Mouse (Mus musculus) testis, adult 2 months (tissue): ENCODE results near the gene Fgf6. TPM values are rescaled to one million over a fixed set of nuclear protein-coding genes. Genes with fewer than 3 reads are reported as not detected.

Source experiments
- H3K27ac ChIP-seq: fragments of 200-500 bp; 2 replicates; pipeline ENCODE4 v1.5.1; 2012; ENCODE audit warnings: low read depth, low read length; ENCODE audit not compliant: control insufficient read depth, insufficient read depth
- H3K27me3 ChIP-seq: fragments of 200-500 bp; 2 replicates; pipeline ENCODE4 v1.6.1; 2012; ENCODE audit warnings: mild to moderate bottlenecking, low read length, moderate library complexity; ENCODE audit not compliant: control insufficient read depth, insufficient read depth
- H3K36me3 ChIP-seq: fragments of 200-500 bp; 2 replicates; pipeline ENCODE4 v1.6.1; 2012; ENCODE audit warnings: mild to moderate bottlenecking, low read length; ENCODE audit not compliant: control insufficient read depth, insufficient read depth
- H3K4me1 ChIP-seq: fragments of 200-500 bp; 2 replicates; pipeline ENCODE4 v1.6.1; 2012; ENCODE audit warnings: low read length; ENCODE audit not compliant: control insufficient read depth, insufficient read depth
- H3K4me3 ChIP-seq: fragments of 200-500 bp; 2 replicates; pipeline ENCODE4 v1.5.1; 2012; ENCODE audit warnings: low read depth, mild to moderate bottlenecking, low read length, moderate library complexity, mixed read lengths; ENCODE audit not compliant: control insufficient read depth
- CTCF ChIP-seq: fragments of 200-500 bp; IDR thresholded peaks from 2 replicates; pipeline ENCODE4 v1.5.1; 2012; ENCODE audit warnings: low read depth, mild to moderate bottlenecking, inconsistent platforms, low read length, moderate library complexity; ENCODE audit not compliant: control insufficient read depth, insufficient read depth, insufficient replicate concordance
- POLR2A ChIP-seq: fragments of 200-500 bp; IDR thresholded peaks from 2 replicates; pipeline ENCODE4 v1.6.1; 2012; ENCODE audit warnings: low read depth, mild to moderate bottlenecking, inconsistent platforms, low read length, moderate library complexity; ENCODE audit not compliant: control insufficient read depth
- polyA plus RNA-seq: library from polyadenylated mRNA; depleted of rRNA; stranded (reverse); fragments of >200 nt; gene quantifications from 2 replicates; pipeline ENCODE4 v1.2.3, GENCODE M21; 2012

The Fgf6 gene
- polyA plus RNA-seq, 1 experiment = 0.04 TPM

DNA sequence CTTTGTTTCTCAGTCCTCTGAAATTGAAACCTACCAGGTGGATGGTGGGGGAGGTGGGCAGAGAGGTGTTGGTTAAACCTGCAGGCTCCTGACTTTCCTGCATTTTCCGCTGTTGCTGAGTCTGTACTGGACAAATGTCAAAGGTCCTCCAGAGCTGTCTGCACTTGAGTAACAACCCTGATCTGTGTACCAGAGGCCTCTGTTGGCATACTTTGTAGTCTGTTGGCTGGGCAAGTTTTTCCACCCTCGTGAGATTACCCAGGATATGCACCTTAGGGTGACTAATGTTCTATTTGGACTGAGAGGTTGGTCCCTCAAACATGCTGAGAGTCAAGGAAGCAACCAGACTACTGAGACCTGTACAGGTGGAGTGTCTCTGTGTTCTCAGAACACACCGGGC is 8.8 kb upstream of the Fgf6 start:
- TF ChIP-seq CTCF (no peak), POLR2A (no peak)
- Histone ChIP-seq H3K27ac (no peak overlapping the region), H3K27me3 (no peaks in the 10 kb centered on the region), H3K36me3 (no peaks in the 10 kb centered on the region), H3K4me3 (no peak overlapping the region), H3K4me1 (0 out of 2 replicates have a peak, but pooled peaks cover 2% of the 10 kb centered on the region)

DNA sequence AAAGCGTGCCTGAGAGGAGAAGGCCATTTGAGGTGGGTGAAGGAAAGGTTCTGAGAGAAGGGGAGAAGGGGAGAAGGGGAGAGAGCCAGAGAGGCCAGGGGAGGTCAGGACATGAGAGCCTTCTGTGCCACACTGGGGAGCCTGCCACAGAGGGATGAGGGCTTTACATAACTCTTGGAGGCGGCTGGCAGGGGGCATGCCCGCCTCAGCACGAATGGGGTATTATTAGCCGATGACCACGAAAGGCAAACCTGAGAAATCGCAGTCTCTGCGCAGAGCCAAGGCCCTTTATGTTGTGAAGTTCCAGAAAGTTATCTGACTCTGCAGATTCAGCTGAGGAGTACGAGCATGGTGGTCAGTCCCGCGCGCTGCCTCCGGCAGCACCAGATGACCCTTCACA is 5.4 kb upstream of the Fgf6 start:
- H3K36me3 ChIP-seq = no peaks in the 10 kb centered on the region
- H3K27me3 ChIP-seq = no peaks in the 10 kb centered on the region
- no peak overlapping the region for H3K4me3 ChIP-seq
- 0 out of 2 replicates have a peak, but pooled peaks cover 2% of the 10 kb centered on the region for H3K4me1 ChIP-seq
- no peak for TF ChIP-seq POLR2A
- no peak for TF ChIP-seq CTCF
- H3K27ac ChIP-seq = no peak overlapping the region

DNA sequence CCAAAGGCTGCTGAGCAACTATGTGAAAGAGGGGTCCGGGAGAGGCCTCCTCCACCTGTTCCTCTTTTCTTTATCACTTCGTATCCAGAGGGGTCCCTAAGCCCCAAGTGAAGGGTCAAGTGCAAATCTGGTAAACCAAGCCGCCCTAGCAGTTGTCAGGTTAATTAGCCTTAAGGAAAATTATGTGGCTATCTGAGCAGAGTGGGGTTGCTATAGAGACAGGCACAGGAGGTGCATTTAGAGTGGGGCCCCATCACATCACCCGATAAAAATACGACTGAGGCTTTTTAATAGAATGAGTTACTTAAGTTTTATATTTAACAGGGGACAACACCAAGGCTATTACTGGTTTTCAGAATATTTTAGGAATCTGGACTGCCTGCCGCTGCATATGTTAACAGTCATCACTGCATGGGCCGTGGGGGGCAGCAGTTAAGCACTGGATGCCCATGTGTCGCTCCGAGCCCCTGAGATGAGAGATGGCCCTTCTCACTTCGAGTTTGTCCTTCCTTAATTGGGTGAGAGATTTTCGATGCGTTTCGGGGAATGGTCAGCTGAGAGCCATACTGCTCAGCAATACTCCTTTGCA is 3.3 kb upstream of the Fgf6 start:
- H3K27ac ChIP-seq = no peak overlapping the region
- H3K4me3 ChIP-seq = no peak overlapping the region
- peaks cover 6% of the 10 kb centered on the region; the same call in 1 of the 2 replicates for H3K4me1 ChIP-seq
- no peaks in the 10 kb centered on the region for H3K36me3 ChIP-seq
- H3K27me3 ChIP-seq = no peaks in the 10 kb centered on the region
- no peak for TF ChIP-seq POLR2A
- no peak for TF ChIP-seq CTCF

DNA sequence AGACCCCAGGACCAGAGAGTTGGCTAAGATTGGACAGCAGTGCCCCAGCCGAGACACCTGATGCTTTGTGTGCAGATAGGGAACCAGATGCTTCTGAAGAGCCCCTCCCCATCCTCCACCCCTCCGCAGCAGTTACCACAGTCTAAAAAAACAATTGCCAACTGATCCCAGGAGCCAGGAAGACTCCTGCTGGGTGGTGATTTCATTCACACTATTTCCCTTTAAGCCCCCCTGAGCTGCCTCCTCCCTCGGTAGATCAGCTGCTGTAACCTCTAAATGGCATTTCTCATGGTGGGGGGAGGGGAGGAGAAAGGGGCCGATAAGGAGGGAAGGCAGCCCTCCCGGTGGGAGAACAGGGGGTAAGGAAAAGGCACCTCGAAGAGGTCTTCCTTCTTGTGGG is 3.9 kb downstream of the Fgf6 start:
- TF ChIP-seq CTCF = no peak
- Histone ChIP-seq H3K36me3 (no peaks in the 10 kb centered on the region), H3K4me1 (peaks cover 5% of the 10 kb centered on the region; the same call in 1 of the 2 replicates), H3K4me3 (no peak overlapping the region), H3K27ac (no peak overlapping the region), H3K27me3 (no peaks in the 10 kb centered on the region)

DNA sequence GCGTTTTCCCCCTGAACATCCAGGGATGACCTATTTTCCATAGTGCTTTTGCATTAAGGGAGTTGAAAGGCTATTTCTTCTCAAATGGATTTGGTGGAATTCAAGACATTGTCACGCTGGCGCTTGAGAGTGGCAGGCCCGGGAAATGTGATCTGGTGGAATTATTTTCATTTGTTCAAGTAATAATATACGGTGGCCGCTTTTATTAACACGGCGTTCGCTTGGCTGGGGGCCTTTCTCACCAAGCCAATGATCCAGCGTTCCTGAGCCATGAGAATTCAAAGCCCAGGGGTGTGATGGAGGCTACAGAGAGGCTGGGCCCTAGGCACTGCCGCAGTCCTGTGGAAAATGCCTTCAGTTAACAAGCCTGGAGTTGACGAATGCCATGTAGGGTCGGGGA is 5.0 kb downstream of the Fgf6 start:
- Histone ChIP-seq H3K27me3 (no peaks in the 10 kb centered on the region), H3K4me3 (no peak overlapping the region), H3K36me3 (no peaks in the 10 kb centered on the region), H3K4me1 (peaks cover 2% of the 10 kb centered on the region; the same call in 1 of the 2 replicates), H3K27ac (no peak overlapping the region)
- TF ChIP-seq CTCF (no peak), POLR2A (no peak)

DNA sequence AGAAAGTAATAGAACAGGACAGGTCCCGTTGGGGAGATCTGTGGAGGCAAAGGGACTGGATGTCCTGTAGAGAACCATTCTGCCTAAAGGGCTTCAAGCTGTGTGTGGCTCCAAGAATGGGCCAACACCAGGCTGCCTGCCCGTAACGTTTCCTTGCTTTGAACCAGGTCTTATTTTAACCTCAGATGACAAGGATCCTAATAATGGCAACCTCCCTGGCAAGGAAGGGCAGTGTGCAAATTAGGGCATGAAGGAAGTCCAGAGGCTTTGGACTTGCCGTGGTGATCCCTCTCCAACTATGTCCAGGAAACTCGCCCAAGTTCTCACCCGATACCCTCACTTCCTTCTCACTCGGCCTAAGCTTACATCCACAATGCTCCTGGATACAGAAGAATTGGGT is 9.4 kb downstream of the Fgf6 start:
- H3K4me3 ChIP-seq = no peak overlapping the region
- TF ChIP-seq CTCF (no peak), POLR2A (no peak)
- no peak overlapping the region for H3K27ac ChIP-seq
- H3K4me1 ChIP-seq = no peaks in the 10 kb centered on the region
- H3K36me3 ChIP-seq = no peaks in the 10 kb centered on the region
- H3K27me3 ChIP-seq = no peaks in the 10 kb centered on the region

DNA sequence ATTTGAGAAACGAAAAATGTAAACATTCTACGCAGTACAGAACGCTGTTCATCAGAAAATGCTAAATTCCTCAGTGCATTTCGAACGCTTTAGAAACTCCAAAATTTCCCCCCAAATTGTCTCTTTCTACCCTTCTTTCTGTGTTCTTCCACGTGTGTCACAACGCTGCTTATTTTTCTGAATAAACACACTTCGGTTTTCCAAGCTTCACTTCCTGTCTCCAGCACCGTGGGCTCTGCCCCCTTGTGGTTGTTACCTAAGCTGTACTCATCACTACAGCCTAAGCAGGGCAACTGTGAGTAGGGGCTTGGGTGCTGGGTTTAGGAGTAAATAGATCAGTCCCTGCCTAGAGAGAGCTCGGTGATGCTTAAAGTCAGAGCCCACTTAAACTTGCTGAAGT is 19.4 kb downstream of the Fgf6 start:
- H3K4me1 ChIP-seq = no peaks in the 10 kb centered on the region
- no peaks in the 10 kb centered on the region for H3K36me3 ChIP-seq
- H3K27ac ChIP-seq = no peak overlapping the region
- no peaks in the 10 kb centered on the region for H3K27me3 ChIP-seq
- TF ChIP-seq CTCF (no peak), POLR2A (no peak)
- H3K4me3 ChIP-seq = no peak overlapping the region

DNA sequence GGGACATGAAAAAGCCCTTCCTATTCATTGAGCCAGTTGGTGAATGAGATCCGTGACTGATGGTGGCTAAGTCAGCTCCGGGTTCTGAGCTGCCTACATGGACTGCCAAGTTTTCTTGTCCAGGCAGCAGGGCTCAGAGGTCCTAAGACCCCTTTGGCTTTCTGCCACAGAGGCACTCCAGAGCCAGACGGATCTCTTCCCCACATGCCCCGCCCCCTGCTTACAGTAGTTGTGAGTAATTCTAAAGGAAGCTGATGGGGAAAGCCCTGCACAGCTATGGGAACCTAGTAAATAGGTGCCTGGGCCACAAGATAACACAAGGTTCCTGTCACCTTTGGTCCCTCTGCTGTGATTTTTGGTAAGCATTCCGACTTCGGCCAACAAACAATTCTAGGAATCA is 29.5 kb downstream of the Fgf6 start:
- no peaks in the 10 kb centered on the region for H3K36me3 ChIP-seq
- no peaks in the 10 kb centered on the region for H3K4me1 ChIP-seq
- TF ChIP-seq POLR2A = no peak
- no peak for TF ChIP-seq CTCF
- no peaks in the 10 kb centered on the region for H3K27me3 ChIP-seq
- H3K4me3 ChIP-seq = no peak overlapping the region
- H3K27ac ChIP-seq = no peak overlapping the region
